In the genomic region with DNA sequence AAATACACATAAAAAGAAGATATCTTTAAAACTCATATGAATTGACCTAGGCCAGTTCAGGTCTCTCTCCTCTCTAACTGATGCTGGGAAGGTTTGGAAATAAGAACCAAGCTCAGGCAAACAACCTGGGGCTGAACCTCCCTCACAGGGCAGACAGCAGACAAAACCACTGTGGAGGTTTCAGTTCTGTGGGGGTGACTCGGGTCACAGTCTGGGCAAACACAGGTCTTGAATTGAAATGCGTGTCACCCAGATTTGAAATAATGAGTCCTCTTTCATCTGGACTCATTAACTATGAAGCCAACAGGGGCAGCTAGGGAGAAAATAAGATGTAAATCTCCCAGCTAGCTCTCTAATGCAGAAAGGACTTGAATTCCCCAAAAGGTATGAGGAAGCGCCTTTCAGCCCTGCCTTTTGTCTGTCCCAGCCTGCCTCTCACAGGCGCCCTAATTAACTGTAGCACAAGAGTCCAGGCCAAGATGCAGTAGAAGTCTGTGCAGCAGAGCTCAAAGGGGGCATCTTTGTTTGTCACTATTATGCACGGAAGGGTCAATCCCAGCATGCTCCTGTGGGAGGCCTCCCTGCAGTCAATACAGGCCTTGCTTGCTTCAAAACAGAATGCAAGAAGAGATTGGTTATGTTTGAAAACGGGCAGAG, we compare ENCODE assay signal across 16 mouse cellular contexts.
DNase-seq lines count a peak whose midpoint lies in the region; ATAC-seq and TF ChIP-seq lines count a peak whose summit lies in the region.
"Had no signal": no experiment of that assay in that cellular context is flagged by ENCODE, and none has a peak within 500 bp of the region (broad histone marks: within the 10 kb centered on the region; RNA-seq: fewer than 3 reads in every experiment).

No protein-coding gene starts in this region.

- H3K4me3 ChIP-seq in embryonic facial prominence, embryonic 13.5 days, result no peak overlapping the region
- no peak overlapping the region for H3K4me3 ChIP-seq in midbrain, embryonic 10.5 days
- no peak overlapping the region for H3K4me3 ChIP-seq in stomach, postnatal 0 days (ENCODE audit: low read depth, low read length)
- H3K4me3 ChIP-seq: embryonic facial prominence, embryonic 15.5 days; heart, adult 2 months; limb, embryonic 13.5 days had no signal

- H3K36me3 ChIP-seq in embryonic facial prominence, embryonic 13.5 days, result no peaks in the 10 kb centered on the region
- no peaks in the 10 kb centered on the region for H3K36me3 ChIP-seq in midbrain, embryonic 10.5 days
- H3K36me3 ChIP-seq in stomach, postnatal 0 days (ENCODE audit: control insufficient read depth, insufficient read depth, low read length), result no peaks in the 10 kb centered on the region
- H3K36me3 ChIP-seq: embryonic facial prominence, embryonic 15.5 days; limb, embryonic 13.5 days had no signal

- no peaks in the 10 kb centered on the region for H3K27me3 ChIP-seq in embryonic facial prominence, embryonic 13.5 days
- peaks cover 19% of the 10 kb centered on the region; the same call in 1 of the 2 replicates for H3K27me3 ChIP-seq in midbrain, embryonic 10.5 days (ENCODE audit: low read depth, poor library complexity, severe bottlenecking)
- no peaks in the 10 kb centered on the region for H3K27me3 ChIP-seq in stomach, postnatal 0 days (ENCODE audit: control insufficient read depth, insufficient read depth, low read length)
- H3K27me3 ChIP-seq: embryonic facial prominence, embryonic 15.5 days; limb, embryonic 13.5 days had no signal

- H3K4me1 ChIP-seq in embryonic facial prominence, embryonic 13.5 days, result peaks cover 59% of the 10 kb centered on the region
- H3K4me1 ChIP-seq in midbrain, embryonic 10.5 days, result peaks cover 46% of the 10 kb centered on the region
- no peaks in the 10 kb centered on the region for H3K4me1 ChIP-seq in stomach, postnatal 0 days (replicated peaks; ENCODE audit: control insufficient read depth, insufficient read depth)

- no peaks in the 10 kb centered on the region for H3K9me3 ChIP-seq in embryonic facial prominence, embryonic 13.5 days
- H3K9me3 ChIP-seq in midbrain, embryonic 10.5 days (replicated peaks), result no peaks in the 10 kb centered on the region
- no peaks in the 10 kb centered on the region for H3K9me3 ChIP-seq in stomach, postnatal 0 days (ENCODE audit: control insufficient read depth, low read length)
- H3K9me3 ChIP-seq: embryonic facial prominence, embryonic 15.5 days; limb, embryonic 13.5 days had no signal

- no peak overlapping the region for H3K4me2 ChIP-seq in embryonic facial prominence, embryonic 13.5 days
- H3K4me2 ChIP-seq in stomach, postnatal 0 days (replicated peaks; ENCODE audit: low read depth), result no peak overlapping the region
- H3K4me2 ChIP-seq: embryonic facial prominence, embryonic 15.5 days; limb, embryonic 13.5 days; lung, embryonic 14.5 days had no signal

- ATAC-seq in embryonic facial prominence, embryonic 13.5 days (ENCODE audit: insufficient number of reproducible peaks, insufficient read depth, low FRiP score, low TSS enrichment, low read depth), result no peak
- no peak for ATAC-seq in stomach, postnatal 0 days (ENCODE audit: low FRiP score, low TSS enrichment)
- ATAC-seq: CD4-positive, CD25-positive, alpha-beta regulatory T cell, adult 4 months had no signal

- 49% methylated on average over 6 of the region's 6 CpGs for WGBS in embryonic facial prominence, embryonic 13.5 days
- whole genome bisulfite sequencing in midbrain, embryonic 10.5 days, result 16% methylated on average over 6 of the region's 6 CpGs
- 56% methylated on average over 6 of the region's 6 CpGs for WGBS in stomach, postnatal 0 days

- H3K27ac ChIP-seq in embryonic facial prominence, embryonic 13.5 days, result peak overlapping the region; percentile 16; the same call in 1 of the 2 replicates
- H3K27ac ChIP-seq in midbrain, embryonic 10.5 days (replicated peaks), result peak overlapping the region; percentile 81
- no peak overlapping the region for H3K27ac ChIP-seq in stomach, postnatal 0 days (replicated peaks)
- H3K27ac ChIP-seq: embryonic facial prominence, embryonic 15.5 days; heart, adult 2 months; limb, embryonic 13.5 days had no signal

- peak; percentile 10; the same call in 1 of the 2 replicates for TF ChIP-seq CTCF in stomach, postnatal 0 days (IDR thresholded peaks at IDR 0.05; ENCODE audit: low read depth)

- no peak for TF ChIP-seq EP300 in stomach, postnatal 0 days (optimal IDR thresholded peaks at IDR 0.05)

- H3K9ac ChIP-seq in embryonic facial prominence, embryonic 13.5 days, result no peak overlapping the region
- H3K9ac ChIP-seq in stomach, postnatal 0 days (ENCODE audit: low read length), result no peak overlapping the region
- H3K9ac ChIP-seq: embryonic facial prominence, embryonic 15.5 days; limb, embryonic 13.5 days; lung, embryonic 14.5 days had no signal

- peak; percentile 25 for DNase-seq in layer of hippocampus, adult 9-11 months
- DNase-seq in layer of hippocampus, adult 9-10 months (ENCODE audit: low spot score), result no peak
- peak; percentile 67 for DNase-seq in midbrain, embryonic 10.5 days (ENCODE audit: low spot score)
- no peak for DNase-seq in stomach, postnatal 0 days (ENCODE audit: low spot score)
- DNase-seq in adrenal gland, postnatal 36 days, result no peak
- DNase-seq in urinary bladder, postnatal 10 days (ENCODE audit: low spot score), result no peak
- DNase-seq in ovary, postnatal 14 days (ENCODE audit: low spot score), result no peak
- DNase-seq: cerebellum, adult 18-20 months; heart, adult 2 months; heart, postnatal 4 days; kidney, adult 2 months; lung, embryonic 14.5 days had no signal

Comparison
In these comparisons a context has a peak if more than half of its experiments do, and no peak if none do; other contexts are left out.
1. DNase-seq: peak in layer of hippocampus, adult 9-11 months (single experiment) and midbrain, embryonic 10.5 days (single experiment); none in layer of hippocampus, adult 9-10 months (single experiment), stomach, postnatal 0 days (single experiment), adrenal gland, postnatal 36 days (0 of 2), urinary bladder, postnatal 10 days (single experiment) and ovary, postnatal 14 days (single experiment).